Mouse (Mus musculus): ENCODE results near the gene Gm5426. TPM values are rescaled to one million over a fixed set of nuclear protein-coding genes. Genes with fewer than 3 reads are reported as not detected.
A peak's percentile ranks its signal among the peaks of the same experiment; 100 is the strongest.
"Not testable (repeated sequence)": the region's sequence is repeated elsewhere in the genome, so short reads cannot be mapped to it uniquely, and the experiment has no call there.

Gm5426 gene
- polyA plus RNA-seq, 1 experiment from 2014 or later = not detected

DNA sequence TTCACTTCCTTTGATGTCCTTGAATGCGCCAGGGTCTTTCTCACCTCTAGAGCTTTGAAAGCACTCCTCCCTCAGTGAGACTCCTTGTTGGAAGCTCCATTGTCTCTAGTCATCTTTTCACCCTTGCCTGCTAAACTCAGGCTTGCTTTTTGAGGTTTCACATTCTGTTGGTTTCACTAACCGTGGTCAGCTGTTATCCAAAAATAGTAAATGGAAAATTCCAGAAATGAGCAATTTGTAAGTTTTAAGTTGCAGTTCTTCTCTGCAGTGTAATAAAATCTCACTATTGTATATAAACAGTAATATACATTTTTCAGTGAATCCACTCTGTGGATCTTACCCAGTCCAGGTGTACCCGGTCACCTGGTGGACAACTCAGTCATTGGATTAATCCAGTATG is 21.1 kb upstream of the Gm5426 start:
- Histone ChIP-seq H3K4me3 (replicated peaks) (no peak overlapping the region), H3K9me3 (replicated peaks) (no peaks in the 10 kb centered on the region), H3K27ac (replicated peaks) (no peak overlapping the region), H3K9ac (replicated peaks) (no peak overlapping the region), H3K4me2 (no peak overlapping the region), H3K4me1 (no peaks in the 10 kb centered on the region), H3K36me3 (no peaks in the 10 kb centered on the region), H3K27me3 (replicated peaks) (no peaks in the 10 kb centered on the region)
- no peak for ATAC-seq (ENCODE audit: low FRiP score)
- WGBS = 87% methylated on average over 3 of the region's 3 CpGs

DNA sequence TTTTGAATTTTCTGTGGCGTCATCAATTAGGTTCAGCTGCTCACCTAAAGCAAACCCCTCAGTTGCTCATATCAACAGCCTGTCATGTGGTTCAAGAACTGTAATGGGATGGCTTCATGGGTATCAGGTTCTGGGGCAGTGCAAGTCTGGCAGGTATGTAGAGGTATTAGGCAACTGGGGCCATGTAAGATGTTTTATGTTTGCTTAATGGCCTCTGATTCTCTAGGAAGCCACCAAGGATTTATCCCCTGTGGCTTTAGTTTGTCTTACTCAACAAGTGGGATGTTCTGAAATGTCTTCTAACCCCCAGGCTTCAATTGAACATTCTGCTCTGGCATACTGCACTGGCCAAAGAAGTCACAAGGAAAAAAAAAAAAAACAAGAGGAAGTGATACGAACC is 15.6 kb upstream of the Gm5426 start:
- H3K4me2 ChIP-seq = no peak overlapping the region
- H3K4me1 ChIP-seq = no peaks in the 10 kb centered on the region
- H3K27ac ChIP-seq (replicated peaks) = no peak overlapping the region
- H3K9ac ChIP-seq (replicated peaks) = no peak overlapping the region
- H3K36me3 ChIP-seq = no peaks in the 10 kb centered on the region
- ATAC-seq (ENCODE audit: low FRiP score) = no peak
- 90% methylated on average over 2 of the region's 2 CpGs for WGBS
- H3K9me3 ChIP-seq (replicated peaks) = no peaks in the 10 kb centered on the region
- H3K27me3 ChIP-seq (replicated peaks) = no peaks in the 10 kb centered on the region
- no peak overlapping the region for H3K4me3 ChIP-seq (replicated peaks)

DNA sequence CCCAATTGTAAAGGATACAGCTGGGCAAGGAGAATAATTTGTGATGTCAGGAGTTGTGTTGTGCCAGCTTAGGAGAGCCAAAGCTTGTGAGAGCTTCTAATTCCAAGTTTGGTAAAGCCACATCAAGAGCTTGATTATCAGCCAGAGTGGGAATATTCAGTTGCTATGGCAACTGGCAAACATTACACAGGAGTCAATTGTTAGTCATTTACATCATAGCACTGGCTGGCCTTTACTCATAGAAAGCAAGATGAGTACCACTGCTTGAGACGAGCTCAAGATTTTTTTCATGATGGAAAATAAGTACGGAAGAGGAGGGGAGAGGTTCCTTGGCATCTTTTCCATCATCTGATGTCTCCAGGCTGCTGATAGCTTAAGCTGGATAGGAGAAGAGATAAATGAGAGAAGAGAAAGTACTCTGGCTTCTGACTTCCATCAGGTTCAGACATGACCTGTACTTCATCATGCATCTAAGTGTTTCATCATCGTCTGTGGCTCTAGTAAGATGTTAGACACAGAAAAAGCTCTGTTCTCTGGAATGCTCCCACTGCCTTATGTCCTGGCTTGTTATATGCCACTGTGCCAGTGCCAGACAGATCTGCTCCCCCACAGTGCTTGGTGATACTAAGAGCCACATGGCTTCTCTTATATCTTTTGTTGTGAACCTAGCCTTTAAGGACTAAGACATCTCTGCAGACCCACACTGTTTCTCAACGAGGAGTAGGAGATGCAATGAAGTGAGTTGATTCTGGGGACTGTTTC is 15.0 kb upstream of the Gm5426 start:
- Histone ChIP-seq H3K4me1 (no peaks in the 10 kb centered on the region), H3K27me3 (replicated peaks) (no peaks in the 10 kb centered on the region), H3K4me2 (no peak overlapping the region), H3K36me3 (no peaks in the 10 kb centered on the region), H3K9me3 (replicated peaks) (no peaks in the 10 kb centered on the region), H3K27ac (replicated peaks) (no peak overlapping the region), H3K4me3 (replicated peaks) (no peak overlapping the region), H3K9ac (replicated peaks) (no peak overlapping the region)
- WGBS = 69% methylated on average over 4 of the region's 4 CpGs
- ATAC-seq (ENCODE audit: low FRiP score) = no peak

GRCm38 (mm10) chr10:96123885-96124284 is 12.5 kb upstream of the Gm5426 start:
- 88% methylated on average over 5 of the region's 5 CpGs for WGBS
- Histone ChIP-seq H3K9me3 (replicated peaks) (no peaks in the 10 kb centered on the region), H3K27ac (replicated peaks) (no peak overlapping the region), H3K4me2 (no peak overlapping the region), H3K4me3 (replicated peaks) (no peak overlapping the region), H3K27me3 (replicated peaks) (no peaks in the 10 kb centered on the region), H3K9ac (replicated peaks) (no peak overlapping the region), H3K4me1 (no peaks in the 10 kb centered on the region), H3K36me3 (no peaks in the 10 kb centered on the region)
- no peak for ATAC-seq (ENCODE audit: low FRiP score)

GRCm38 (mm10) chr10:96124290-96124689 is 12.1 kb upstream of the Gm5426 start:
- WGBS = 85% methylated on average over 1 of the region's 1 CpGs
- H3K4me2 ChIP-seq = no peak overlapping the region

GRCm38 (mm10) chr10:96125771-96126454 is 10.5 kb upstream of the Gm5426 start:
- no peak for ATAC-seq (ENCODE audit: low FRiP score)
- H3K9ac ChIP-seq (replicated peaks) = no peak overlapping the region
- H3K4me2 ChIP-seq = no peak overlapping the region
- no peak overlapping the region for H3K27ac ChIP-seq (replicated peaks)
- WGBS = 68% methylated on average over 9 of the region's 9 CpGs
- H3K9me3 ChIP-seq (replicated peaks) = no peaks in the 10 kb centered on the region
- no peak overlapping the region for H3K4me3 ChIP-seq (replicated peaks)
- no peaks in the 10 kb centered on the region for H3K27me3 ChIP-seq (replicated peaks)
- H3K4me1 ChIP-seq = no peaks in the 10 kb centered on the region
- no peaks in the 10 kb centered on the region for H3K36me3 ChIP-seq

More at GRCm38 (mm10) chr10:96124290-96124689, 12.1 kb upstream of the Gm5426 start:
- H3K9me3 ChIP-seq (replicated peaks) = no peaks in the 10 kb centered on the region
- ATAC-seq (ENCODE audit: low FRiP score) = no peak
- H3K36me3 ChIP-seq = no peaks in the 10 kb centered on the region
- no peaks in the 10 kb centered on the region for H3K27me3 ChIP-seq (replicated peaks)
- H3K4me1 ChIP-seq = no peaks in the 10 kb centered on the region
- no peak overlapping the region for H3K27ac ChIP-seq (replicated peaks)
- no peak overlapping the region for H3K4me3 ChIP-seq (replicated peaks)
- H3K9ac ChIP-seq (replicated peaks) = no peak overlapping the region

- H3K9ac ChIP-seq (replicated peaks) = no peak overlapping the region
- 84% methylated on average over 2 of the region's 2 CpGs for WGBS
Measured at GRCm38 (mm10) chr10:96129213-96129612, 7.2 kb upstream of the Gm5426 start.

GRCm38 (mm10) chr10:96130406-96130805 is 6.0 kb upstream of the Gm5426 start:
- 87% methylated on average over 3 of the region's 3 CpGs for WGBS
- H3K4me1 ChIP-seq = 0 out of 2 replicates have a peak, but pooled peaks cover 2% of the 10 kb centered on the region
- no peak overlapping the region for H3K9ac ChIP-seq (replicated peaks)
- H3K36me3 ChIP-seq = no peaks in the 10 kb centered on the region
- ATAC-seq (ENCODE audit: low FRiP score) = no peak
- H3K27ac ChIP-seq (replicated peaks) = no peak overlapping the region
- no peak overlapping the region for H3K4me3 ChIP-seq (replicated peaks)
- H3K4me2 ChIP-seq = no peak overlapping the region
- no peaks in the 10 kb centered on the region for H3K27me3 ChIP-seq (replicated peaks)
- H3K9me3 ChIP-seq (replicated peaks) = no peaks in the 10 kb centered on the region

More at GRCm38 (mm10) chr10:96129213-96129612, 7.2 kb upstream of the Gm5426 start:
- Histone ChIP-seq H3K9me3 (replicated peaks) (no peaks in the 10 kb centered on the region), H3K4me2 (no peak overlapping the region), H3K4me1 (0 out of 2 replicates have a peak, but pooled peaks cover 2% of the 10 kb centered on the region), H3K27ac (replicated peaks) (no peak overlapping the region), H3K4me3 (replicated peaks) (no peak overlapping the region), H3K27me3 (replicated peaks) (no peaks in the 10 kb centered on the region), H3K36me3 (no peaks in the 10 kb centered on the region)
- no peak for ATAC-seq (ENCODE audit: low FRiP score)

DNA sequence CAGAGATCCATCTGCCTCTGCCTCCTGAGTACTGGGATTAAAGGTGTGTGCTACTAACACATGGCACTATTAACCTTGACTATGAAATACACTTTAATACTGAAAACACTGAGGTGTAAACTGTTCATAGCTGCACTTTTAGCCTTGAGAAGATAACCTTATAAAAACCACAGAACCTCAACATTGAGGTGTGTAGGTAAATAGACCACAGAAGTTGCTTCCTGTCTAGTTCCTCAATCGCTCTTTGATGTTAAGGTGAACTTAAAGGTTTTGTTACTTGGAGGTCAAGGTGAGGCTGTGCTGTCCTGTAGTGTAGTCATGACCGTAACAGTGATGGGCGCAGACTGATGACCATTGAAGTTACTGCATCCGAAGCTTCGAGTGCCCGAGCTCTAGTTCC is 5.3 kb upstream of the Gm5426 start:
- Histone ChIP-seq H3K27me3 (replicated peaks) (no peaks in the 10 kb centered on the region), H3K27ac (replicated peaks) (no peak overlapping the region), H3K9me3 (replicated peaks) (no peaks in the 10 kb centered on the region), H3K9ac (replicated peaks) (no peak overlapping the region), H3K36me3 (no peaks in the 10 kb centered on the region), H3K4me2 (no peak overlapping the region), H3K4me1 (0 out of 2 replicates have a peak, but pooled peaks cover 2% of the 10 kb centered on the region), H3K4me3 (replicated peaks) (no peak overlapping the region)
- ATAC-seq (ENCODE audit: low FRiP score) = no peak
- 91% methylated on average over 6 of the region's 6 CpGs for WGBS

DNA sequence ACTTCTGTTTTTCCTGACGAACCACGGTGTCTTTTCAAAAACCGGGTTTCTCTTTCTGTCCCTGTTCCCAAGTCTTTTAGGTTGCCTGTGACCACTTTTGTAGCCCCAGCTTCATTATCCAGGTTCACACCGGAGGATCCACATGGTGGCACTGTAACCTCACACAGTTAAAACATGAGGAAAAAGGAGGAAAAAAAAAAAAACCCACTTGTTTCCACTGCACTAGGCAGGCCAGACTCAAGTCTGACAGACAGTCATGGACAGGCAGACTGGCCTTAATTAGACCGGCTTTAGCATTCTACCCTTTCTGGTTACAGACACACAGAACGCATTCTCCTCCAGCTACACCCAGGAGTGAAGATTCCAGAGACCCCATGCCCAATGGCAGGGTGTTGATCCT is 4.2 kb upstream of the Gm5426 start:
- H3K27me3 ChIP-seq (replicated peaks) = no peaks in the 10 kb centered on the region
- 37% methylated on average over 6 of the region's 6 CpGs for WGBS
- no peak overlapping the region for H3K9ac ChIP-seq (replicated peaks)

DNA sequence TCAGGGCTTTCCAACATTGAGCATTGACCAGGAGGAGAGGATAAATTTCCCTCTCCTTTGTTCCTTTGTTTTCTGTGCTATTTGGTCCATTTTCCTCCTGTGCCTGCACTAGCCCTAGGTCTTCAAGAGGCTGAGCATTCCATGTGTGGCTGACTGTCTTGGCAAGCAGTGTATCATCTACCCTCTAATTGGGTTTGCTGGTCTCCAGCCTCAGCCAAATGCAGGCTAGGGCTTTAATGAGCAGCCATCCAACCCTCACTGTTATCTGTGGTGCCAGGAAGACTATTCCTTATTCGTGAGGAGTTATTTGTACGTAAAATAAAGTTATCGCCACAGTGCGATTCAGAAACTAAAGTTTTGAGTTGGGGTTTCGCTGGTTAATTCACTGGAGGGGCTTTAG is 2.2 kb downstream of the Gm5426 start:
- no peaks in the 10 kb centered on the region for H3K9me3 ChIP-seq (replicated peaks)
- no peak overlapping the region for H3K4me3 ChIP-seq (replicated peaks)
- no peak overlapping the region for H3K4me2 ChIP-seq
- H3K36me3 ChIP-seq = no peaks in the 10 kb centered on the region
- H3K4me1 ChIP-seq = no peaks in the 10 kb centered on the region
- ATAC-seq (ENCODE audit: low FRiP score) = no peak
- H3K27me3 ChIP-seq (replicated peaks) = no peaks in the 10 kb centered on the region
- no peak overlapping the region for H3K27ac ChIP-seq (replicated peaks)
- H3K9ac ChIP-seq (replicated peaks) = no peak overlapping the region
- WGBS = 95% methylated on average over 5 of the region's 5 CpGs

More for the DNA sequence above, 4.2 kb upstream of the Gm5426 start:
- H3K4me1 ChIP-seq = 0 out of 2 replicates have a peak, but pooled peaks cover 2% of the 10 kb centered on the region
- no peak overlapping the region for H3K4me3 ChIP-seq (replicated peaks)
- no peak overlapping the region for H3K4me2 ChIP-seq
- no peak overlapping the region for H3K27ac ChIP-seq (replicated peaks)
- ATAC-seq (ENCODE audit: low FRiP score) = peak; percentile 79
- H3K9me3 ChIP-seq (replicated peaks) = no peaks in the 10 kb centered on the region
- no peaks in the 10 kb centered on the region for H3K36me3 ChIP-seq

DNA sequence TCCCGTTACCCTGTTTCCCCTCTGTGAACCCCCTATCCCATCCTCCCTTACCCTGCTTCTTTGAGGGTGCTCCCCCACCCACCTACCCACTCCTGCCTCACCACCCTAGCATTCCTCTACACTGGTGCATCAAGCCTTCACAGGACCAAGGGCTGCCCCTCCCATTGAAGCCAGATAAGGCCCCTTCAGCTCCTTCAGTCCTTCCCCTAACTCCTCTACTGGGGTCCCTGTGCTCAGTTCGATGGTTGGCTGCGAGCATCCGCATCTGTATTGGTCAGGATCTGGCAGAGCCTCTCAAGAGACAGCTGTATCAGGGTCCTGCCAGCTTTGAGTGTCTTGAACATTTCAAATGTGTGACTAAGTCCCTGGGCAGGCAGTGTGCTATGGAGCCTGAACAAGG is 2.9 kb downstream of the Gm5426 start:
- H3K4me1 ChIP-seq; H3K27me3 ChIP-seq (replicated peaks); H3K36me3 ChIP-seq; H3K27ac ChIP-seq (replicated peaks); ATAC-seq (ENCODE audit: low FRiP score); H3K9ac ChIP-seq (replicated peaks); H3K4me3 ChIP-seq (replicated peaks); H3K9me3 ChIP-seq (replicated peaks); H3K4me2 ChIP-seq: not testable (repeated sequence)
- WGBS = 96% methylated on average over 4 of the region's 4 CpGs
